Mouse (Mus musculus): ENCODE measurements around the gene Fmnl2.

DNA sequence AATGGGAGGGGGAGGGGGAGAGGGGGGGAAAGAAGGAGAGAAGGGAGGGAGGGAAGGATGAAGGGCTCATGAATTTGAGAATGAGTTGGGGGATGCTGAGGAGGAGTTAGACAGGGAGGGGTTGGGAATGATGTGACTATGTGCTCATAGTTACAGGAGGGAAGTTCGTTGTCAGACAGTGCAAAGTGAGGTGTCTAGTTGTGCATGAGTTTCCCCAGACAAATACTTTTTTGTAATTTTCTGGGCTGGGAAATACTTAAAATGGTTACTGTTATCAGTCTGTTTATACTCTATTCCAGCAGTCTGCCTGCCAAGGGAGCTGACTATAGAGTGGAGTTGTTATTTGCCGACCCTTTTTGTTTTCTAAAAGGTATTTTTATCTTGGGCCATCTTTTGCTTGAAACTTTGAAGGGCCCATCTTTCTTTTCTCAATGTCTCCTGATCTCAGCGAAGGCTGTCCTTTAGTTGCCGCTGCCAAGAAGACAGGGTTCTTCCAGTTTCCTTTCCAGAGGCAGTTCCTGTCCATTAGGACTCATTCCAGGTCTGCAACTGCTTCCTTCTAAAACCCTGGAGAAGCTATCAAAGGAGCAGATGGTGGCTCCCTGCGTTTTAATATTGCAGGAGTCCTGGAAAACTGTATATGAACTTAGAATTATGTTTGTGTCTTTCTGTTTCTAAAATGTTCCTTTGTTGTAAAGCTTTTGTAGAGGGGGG lies 168.6 kb downstream of the Fmnl2 start:
- TF ChIP-seq POLR2A (IDR thresholded peaks at IDR 0.05; ENCODE audit: insufficient read length, low read depth): no peak
- TF ChIP-seq USF1 (IDR thresholded peaks at IDR 0.05; ENCODE audit: low read depth): no peak
- TF ChIP-seq SRF (IDR thresholded peaks at IDR 0.05; ENCODE audit: control insufficient read depth, insufficient read length, low read depth): no peak
- no peak for TF ChIP-seq POLR2AphosphoS2 (IDR thresholded peaks at IDR 0.05; ENCODE audit: insufficient read length, low read depth)
- no peak for TF ChIP-seq MAX (IDR thresholded peaks at IDR 0.05; ENCODE audit: low read depth)
- no peak for TF ChIP-seq TCF12 (IDR thresholded peaks at IDR 0.05; ENCODE audit: insufficient read depth, poor library complexity, severe bottlenecking)
- no peak for TF ChIP-seq TCF3 (IDR thresholded peaks at IDR 0.05; ENCODE audit: insufficient read length, low read depth)

Data from myocyte (in vitro differentiated cells).